Mouse (Mus musculus) 416B (cell line): ENCODE results near the gene Mypn.
A peak's percentile ranks its signal among the peaks of the same experiment; 100 is the strongest.

Source experiments
- DNase-seq: peaks from one replicate; pipeline ENCODE4 v3.0.0; 2011; ENCODE audit warnings: low read depth

The Mypn gene

DNA sequence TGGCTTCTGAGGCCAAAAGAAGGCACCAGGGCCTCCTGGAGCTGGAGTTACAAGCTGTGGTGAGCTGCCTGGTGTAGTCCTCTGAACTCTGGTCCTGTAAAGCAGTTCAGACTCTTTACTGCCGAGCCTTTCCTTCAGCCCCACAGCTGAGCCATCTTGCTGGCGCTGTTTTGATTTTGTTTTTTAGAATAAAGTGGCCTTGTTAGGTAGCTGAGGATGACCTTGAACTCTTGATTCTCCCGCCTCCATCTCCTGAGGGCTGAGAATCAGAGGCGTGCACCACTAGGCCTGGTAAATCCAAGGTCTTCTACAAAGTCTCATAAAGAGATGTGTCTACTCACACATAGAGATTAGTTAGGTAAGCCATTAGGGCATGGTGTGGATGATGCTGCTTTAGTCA lies 49.0 kb downstream of the Mypn start:
- DNase-seq: no peak

DNA sequence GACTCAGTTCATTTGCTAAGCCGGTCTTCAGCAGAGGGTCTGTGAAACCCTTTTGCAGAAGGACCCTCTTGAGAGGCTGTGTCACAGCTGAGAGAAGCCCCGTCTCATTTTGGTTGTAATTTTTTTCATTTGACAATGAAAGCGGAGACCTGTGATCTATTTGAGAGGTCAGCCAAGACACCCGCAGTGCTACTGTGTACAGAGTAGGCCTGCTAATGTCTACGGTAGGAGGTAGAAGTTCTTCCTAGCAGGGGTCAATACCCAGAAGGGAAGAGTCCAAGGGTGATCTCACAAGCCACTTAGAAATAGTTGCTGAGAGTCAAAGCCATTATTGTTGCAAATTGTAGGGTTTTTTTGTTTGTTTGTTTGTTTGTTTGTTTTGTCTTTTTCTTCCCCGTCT lies 49.5 kb downstream of the Mypn start:
- no peak for DNase-seq

DNA sequence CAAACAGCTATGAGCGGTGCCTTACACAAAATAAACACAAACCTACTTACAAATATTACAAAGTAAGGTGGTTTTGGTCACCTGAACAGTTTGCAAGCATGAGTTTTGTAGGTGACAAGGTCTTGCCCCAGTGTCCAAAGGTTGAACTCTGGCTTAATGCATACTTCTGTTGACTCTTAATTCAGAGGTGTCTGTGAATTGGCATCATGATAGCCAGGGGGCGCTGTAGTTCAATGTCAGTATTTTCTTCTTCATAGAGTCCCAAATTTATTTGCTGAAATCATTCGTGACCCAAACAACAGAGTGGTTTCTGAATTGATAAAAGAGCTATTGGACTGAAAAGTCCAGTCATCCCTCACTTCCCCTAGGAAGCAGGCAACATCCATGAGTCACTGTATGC lies 50.2 kb downstream of the Mypn start:
- DNase-seq: peak; percentile 76

DNA sequence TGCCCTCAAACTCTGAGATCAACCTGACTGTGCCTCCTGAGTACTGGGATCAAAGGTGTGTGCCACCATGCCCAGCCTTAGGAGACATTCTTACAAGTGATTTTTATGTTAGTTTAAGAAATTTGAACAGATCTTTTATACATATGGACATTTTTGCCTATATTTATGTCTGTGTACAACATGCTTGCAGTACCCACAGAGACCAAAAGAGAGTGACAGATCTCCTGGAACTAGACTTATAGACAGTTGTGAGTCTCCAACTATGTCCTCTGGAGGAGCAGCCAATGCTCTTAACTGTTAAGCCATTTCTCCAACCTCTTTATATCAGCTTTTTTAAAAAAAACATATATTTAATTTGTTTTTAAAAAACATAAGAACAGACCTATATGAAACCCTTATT lies 51.4 kb downstream of the Mypn start:
- peak; percentile 38 for DNase-seq

DNA sequence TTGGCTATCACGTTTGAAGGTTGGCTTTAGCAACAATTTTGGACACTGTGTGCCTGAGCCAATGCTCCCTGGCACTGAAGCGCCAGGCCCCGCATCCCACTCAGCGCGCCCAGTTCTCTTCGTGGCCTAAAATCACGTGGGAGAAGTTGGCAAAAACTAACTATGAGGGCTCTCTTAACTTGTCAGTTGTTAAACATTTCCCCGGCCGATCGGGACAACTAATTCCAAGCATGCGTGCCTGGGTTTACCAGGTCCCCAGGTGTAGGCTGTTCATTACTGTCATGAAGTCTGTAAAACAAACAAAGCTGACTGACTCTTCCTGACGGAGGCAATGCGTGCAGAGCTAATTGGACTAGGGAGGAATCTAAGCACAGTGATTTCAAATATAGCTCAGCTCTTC lies 61.1 kb downstream of the Mypn start:
- no peak for DNase-seq

DNA sequence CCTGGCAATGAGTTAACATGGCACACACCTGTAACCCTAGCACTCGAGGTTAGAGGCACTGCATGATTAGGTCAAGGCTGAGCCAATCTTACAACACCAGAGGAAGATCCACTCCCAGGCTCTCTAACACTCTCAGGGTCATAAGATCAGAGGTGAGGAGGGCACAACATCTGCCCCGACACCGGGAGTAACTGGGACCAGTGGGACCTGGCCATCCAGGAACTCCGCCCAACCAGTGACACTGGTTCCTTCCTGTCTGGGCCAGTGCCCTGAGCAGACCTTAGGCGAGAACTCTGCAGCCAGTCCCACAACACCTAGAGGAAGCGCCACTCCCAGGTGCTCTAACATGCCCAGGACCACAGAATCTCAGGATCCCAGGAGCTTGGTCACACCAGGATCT lies 67.3 kb downstream of the Mypn start:
- no peak for DNase-seq

DNA sequence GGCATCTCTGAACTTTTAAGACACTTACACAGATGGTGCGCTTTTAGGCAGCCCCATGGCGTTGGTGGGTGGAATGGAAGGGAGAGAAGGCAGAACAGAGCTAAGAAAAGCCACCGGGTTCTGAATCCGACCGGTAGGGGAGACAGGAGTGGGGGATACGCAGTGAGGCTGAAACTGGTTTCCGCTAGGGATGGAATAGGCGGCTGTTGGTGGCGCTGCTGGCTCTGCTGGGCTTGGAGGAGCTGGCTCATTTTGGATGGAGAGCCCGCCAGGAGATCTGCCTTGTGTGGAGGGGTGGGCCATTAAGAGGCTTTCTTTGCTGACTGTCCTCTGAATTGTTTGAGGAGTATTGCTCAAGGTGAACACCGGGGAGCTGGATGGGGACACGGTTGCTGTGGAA lies 68.1 kb downstream of the Mypn start:
- no peak for DNase-seq

DNA sequence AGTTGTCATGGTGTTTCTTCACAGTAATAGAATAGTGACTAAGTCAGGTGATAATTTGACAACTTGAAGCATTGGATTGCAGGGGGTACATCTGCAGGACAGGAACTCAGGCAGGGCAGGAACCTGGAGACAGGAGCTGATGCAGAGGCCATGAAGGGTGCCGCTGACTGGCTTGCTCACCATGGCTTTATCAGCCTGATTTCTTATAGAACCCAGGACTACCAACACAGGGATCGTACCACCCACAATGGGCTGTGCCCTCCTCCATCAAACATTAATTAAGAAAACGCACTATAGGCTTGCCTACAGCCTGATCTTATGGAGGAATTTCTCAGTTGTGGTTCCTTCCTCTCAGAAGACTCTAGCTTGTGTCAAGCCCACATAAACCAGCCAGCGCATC lies 70.4 kb downstream of the Mypn start:
- no peak for DNase-seq

DNA sequence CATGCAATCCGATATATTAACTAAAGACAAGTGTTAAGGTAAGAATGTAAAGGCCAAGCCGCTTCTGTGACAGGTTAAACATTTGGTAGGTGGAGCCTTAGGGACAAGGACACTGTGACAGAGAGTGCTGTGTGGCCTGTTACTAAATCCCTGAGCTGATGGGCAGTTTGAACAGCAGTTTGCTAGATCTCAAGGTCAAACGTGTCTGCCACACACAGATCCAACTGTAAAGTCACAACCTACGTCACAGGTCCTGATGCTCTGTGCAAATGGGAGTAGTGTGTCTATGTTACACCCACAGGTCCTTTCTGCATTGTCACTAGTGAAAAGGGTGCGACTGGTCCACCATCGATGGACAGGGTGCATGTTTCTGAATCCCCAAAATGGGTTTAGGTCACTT lies 71.4 kb downstream of the Mypn start:
- DNase-seq: no peak

DNA sequence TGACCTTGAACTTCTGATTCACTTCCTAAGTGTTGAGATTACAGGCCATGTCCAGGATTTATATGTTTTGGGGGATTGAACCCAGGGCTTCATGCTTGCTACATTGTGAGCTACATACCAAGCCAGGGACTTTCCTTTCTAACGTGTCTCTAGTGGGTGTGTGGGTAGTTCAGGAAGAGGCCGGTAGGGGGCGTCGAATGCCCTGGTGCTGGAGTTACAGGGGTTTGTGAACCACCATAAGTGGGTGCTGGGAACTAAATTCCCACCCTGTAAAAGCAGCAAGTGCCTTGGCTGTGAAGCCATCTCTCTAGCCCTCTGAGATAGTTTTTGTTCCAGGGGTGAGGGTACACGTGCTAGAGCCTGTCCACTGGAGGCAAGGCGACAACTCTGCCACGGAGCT lies 73.3 kb downstream of the Mypn start:
- DNase-seq: no peak

DNA sequence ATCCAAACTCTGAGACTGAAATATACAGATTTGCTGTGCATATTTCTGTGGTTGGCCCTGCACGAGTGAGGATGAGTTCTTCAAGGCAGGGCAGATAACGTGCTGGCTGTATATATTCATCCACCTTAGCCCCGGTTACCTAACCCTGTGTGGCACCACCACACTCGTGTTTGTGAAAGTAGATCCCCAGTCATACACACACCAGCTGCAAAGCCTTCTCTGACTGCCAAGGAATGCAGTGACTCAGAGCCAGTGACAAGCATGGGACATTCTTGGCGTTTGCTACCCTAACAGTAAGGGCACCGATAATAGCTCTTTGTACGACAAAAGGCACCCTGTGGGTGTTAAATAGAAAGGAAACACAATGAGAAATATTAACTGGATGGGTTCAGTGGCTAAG lies 75.5 kb downstream of the Mypn start:
- no peak for DNase-seq

DNA sequence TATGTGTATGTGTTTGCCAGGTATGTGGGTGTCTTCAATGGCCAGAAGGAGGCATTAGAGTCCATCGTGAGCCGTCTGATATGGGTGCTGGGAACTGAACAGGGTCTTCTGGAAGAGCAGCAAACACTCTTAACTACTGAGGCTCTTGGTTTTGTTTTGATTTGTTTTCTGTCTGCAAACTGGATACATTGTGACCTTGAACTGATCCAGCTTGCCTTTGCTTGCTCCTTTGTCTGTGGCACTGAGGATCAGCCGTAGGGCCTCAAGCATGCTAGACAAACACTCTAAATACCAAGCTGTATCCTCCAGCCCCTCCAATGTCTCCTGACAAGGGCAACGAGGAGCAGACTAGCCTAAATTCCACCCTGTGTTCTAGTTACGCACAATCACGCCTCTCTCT lies 76.6 kb downstream of the Mypn start:
- no peak for DNase-seq

DNA sequence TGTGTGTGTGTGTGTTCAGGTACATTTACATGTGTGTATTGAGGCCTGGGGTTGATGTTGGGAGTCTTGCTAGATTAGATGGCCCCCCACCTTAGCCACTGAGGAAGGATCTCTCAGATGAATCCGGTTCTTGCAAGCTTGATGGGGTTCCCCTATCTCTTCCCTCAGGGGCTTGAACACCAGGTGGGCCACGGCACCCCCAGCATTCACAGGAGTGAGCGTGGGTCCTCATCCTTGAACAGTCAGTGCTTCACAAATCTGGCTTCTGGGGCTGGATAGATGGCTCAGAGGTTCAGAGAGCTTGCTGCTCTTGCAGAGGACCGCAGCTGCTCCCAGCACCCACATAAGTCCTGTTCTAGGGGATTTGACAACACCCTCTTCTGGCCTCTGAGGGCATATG lies 77.6 kb downstream of the Mypn start:
- no peak for DNase-seq

DNA sequence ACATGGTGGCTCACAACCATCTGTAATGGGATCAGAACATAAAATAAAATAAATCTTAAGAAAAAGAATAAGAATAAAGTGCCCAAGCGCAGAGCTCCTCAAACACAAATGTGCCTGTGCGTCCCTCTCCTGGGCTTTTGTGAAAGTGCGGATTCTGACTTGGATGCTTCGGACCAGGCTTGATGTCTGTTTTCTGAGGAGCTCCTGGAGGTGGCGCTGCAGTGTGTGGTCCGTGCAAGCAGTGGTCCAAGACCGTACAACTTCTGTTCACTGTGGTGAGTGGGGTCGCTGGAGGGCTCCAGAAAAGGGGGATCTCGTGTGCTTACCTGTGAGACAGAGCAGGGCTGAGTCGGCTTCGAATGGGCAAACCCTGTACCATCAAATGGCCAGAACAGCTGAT lies 78.4 kb downstream of the Mypn start:
- DNase-seq: no peak

DNA sequence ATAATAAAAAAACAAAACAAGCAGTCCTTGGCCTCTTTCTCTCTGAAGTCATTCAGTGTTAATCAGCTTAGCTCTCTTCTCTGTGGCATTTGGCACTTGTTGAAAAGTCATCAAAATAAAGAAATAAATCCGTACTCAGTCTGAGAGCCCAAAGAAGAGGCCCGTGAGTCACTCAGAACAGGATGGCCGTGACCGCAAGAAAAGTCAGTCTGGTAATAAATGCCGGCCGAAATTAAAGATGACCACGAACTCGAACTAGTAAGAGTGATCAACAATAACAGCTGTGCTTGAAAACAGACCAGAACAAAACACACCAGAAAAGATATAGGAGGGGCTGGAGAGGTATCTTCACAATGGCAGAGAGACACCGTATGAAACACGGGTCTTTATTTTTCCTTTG lies 79.7 kb downstream of the Mypn start:
- peak; percentile 79 for DNase-seq

DNA sequence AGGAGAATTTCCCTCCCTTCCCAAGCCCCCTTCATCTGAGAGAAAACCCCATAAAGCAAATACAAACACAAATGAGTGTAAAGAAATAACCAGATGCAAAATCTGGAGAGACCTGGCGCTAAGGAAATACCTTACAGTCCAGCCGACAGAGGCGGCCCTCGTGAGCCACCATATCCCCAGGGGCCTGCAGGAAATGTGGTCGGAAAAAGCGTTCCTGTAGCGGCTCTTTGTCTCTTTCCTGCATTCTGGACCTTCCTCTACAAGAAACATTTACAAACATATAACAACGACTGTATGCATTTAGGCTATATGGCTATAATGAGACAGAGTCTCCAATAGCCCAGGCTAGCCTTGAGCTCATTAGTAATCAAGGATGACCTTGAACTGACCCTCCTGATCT lies 80.6 kb downstream of the Mypn start:
- peak; percentile 29 for DNase-seq

DNA sequence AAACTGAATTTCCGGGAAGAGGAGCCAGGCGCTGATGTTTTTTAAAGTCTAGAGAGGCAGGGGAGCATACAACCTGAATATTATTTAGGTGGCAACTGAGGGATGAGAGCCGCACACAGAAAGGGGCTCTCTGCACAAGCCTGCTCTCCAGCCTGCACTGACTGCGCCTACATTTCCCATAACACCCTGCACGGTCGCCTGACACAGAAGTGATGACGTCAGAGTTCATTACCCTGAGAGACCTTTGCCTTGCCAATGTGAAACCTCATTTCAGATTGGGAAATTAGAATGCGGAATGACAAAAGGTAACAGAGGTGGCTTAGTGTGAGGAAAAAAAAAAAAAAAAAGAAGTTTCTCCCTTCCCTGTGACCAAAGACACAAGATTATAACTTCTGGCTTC lies 81.2 kb downstream of the Mypn start:
- DNase-seq: peak; percentile 55

DNA sequence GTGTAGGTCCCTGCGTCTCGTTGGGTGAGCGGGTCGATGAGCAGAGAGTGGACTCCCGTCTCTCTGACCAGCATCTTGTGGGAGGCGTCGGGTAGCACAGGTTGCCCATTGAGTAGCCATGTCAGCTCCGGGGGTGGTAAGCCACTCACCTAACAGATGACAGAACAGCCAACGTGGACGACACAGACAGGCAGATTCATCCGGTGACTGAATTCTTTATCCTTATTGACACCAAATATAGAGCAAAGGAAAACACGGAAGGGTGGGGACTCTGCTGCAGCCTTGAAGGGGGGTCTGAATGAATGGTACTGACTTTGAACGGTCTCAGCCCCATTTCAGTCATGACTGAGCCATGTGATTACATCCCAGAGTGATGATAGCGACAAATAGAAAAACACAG lies 81.8 kb downstream of the Mypn start:
- DNase-seq: no peak

DNA sequence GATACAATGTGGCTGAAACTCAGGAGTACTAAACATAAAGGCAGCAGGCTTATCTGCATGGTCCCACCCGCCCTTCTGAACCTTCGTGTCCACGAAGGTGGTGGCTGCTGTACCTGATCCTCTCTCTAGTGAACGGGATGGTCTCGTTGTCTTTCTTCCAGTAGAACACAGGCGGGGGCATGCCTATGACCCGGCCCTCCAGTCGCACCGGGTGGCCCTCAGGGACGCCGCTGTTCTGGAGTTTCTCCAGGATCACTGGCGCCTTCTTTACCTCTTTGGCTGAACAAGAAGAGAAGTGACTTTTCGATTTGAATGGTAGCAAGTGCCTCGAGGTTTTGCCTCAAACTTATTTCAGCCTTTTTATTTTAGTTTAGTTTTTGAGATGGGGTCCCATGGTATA lies 83.8 kb downstream of the Mypn start:
- no peak for DNase-seq

DNA sequence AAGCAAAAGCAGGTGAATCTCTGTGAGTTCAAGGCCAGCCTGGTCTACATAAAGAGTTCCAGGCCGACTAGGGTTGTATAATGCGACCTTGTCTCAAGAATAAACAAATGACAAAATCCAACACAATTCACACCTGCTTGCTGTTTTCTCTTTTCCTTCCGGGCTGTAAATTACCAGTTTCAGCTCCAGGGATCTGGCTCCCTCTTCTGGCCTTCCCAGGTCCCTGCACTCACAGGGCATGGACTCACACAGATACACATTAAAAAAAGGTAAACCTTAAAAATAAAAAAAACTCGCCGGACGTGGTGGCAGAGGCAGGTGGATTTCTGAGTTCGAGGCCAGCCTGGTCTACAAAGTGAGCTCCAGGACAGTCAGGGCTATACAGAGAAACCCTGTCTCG lies 86.2 kb downstream of the Mypn start:
- no peak for DNase-seq

DNA sequence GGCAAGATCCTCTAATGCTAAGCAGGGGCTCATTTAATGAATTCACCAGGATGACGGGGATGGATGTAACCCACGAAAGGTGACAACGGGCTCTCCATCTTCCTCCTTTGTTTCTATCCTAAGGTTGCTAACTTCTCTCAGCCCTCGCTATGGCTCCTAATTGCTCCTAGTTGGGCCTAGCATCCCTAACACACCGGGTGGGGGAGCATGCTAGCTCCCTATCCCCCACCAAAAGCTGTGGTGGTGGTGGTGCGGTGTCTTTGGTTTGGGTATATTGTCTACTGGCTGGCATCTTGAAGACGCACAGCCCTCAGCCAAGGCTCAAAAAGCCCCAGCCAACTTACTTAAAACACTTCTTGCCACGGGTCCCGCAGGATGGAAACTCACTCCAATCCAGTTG lies 87.4 kb downstream of the Mypn start:
- DNase-seq: no peak

DNA sequence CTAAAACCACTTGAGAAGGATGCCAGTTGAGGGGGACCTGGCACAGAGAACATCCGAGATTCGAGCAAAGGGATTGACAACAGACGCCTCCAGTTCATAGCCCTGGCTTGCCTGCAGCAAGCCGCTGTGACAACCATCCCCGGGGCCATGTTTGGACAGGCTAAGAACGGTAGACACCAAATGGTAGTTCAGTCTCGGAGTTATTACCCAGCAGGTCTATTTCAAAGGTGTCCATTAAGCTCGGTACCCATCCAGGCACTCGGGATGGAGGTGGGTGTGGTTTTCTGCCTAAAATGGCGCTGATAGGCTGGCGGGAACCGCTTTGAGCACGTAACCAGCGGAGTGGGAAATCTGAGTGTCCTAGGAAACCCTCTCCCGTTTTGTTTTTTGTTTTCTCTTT lies 87.9 kb downstream of the Mypn start:
- DNase-seq: no peak

DNA sequence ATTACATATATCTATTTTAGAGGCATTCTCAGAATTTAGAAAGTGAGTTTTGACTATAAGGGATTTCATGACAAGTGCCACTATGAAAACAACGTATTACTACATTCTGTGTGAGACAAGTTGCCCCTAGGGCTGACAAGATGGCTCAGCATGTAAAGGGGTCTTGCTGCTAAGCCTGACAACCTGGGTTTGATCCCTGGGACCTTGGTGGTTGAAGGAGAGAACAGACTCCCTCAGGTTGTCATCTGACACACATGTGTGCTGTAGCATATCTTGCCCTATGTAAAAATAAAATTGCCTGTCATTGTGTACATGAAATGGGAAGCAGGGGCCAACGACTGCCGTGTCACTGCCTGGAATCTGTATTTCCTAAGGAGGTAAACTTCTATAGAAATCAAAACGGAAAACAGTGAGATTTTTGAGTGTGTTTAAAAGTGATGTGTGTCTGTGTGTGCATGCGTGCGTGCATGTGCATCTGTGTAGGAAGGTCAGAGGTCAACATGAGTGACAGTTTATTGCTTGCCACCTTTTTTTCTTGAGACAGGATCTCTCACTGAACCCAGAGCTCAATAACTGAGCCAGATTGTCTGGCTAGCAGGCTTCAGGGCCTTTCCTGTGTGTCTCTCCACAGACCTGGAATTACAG lies 89.9 kb downstream of the Mypn start:
- DNase-seq: no peak

DNA sequence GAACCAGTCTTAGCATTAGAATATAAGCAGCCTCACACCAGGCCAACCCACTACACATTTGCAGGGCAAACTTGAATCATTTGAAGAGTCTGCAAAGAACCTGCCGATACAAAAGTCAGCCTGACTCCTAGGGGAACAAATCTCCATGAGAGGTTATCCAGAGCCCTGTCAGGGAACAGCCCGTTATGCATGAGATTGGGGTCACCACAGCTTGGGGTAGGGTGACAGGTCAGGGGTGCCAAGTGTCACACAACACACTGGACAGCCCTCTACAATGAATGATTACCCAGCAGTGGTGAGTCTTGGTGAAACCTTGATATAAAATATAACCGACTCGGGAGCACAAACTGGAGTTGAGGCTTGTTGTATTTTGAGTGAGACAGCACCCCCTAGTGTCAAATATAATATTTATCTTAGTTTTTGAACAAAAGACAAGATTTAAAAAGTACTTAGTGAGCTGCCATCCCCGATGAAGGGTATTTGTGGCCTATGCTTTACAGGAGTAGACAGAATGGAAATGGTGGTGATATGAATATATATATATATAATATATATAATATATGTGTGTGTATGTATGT lies 90.6 kb downstream of the Mypn start:
- DNase-seq: peak; percentile 81

DNA sequence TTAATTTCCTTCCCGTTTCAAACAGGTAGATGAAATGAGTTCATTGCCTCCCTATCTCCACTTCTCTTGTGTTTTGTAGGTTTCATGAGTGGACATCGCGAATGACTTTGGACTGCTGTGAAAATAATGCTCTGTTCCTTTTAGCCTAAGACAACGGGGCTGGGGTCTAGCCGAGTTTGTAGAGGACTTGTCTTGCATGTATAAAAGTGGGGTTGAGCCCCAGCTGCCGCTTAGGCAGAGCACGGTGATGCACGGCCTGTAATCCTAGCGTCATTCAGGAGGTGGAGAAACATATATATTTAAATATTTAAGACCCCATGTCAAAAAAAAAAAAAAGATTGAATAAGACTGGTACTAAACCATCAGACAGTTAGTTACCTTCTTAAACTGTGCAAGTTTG lies 103.1 kb downstream of the Mypn start:
- no peak for DNase-seq
